Mouse (Mus musculus) forebrain, embryonic 12.5 days (tissue): Measurements from ENCODE around the gene Gm29427. TPM values are rescaled to one million over a fixed set of nuclear protein-coding genes. Genes with fewer than 3 reads are reported as not detected.
A peak's percentile ranks its signal among the peaks of the same experiment; 100 is the strongest.

Experiments
- ATAC-seq: fragments of 200-750 bp; cut with Nextera tagmentation; 2 replicates; pipeline ENCODE4 v1.8.0; 2017; ENCODE audit warnings: moderate TSS enrichment; ENCODE audit not compliant: low FRiP score
- H3K27ac ChIP-seq: fragments of 300-500 bp; sonication (generic); 2 replicates; pipeline ENCODE4 v1.5.1; 2016; ENCODE audit warnings: mild to moderate bottlenecking
- H3K27me3 ChIP-seq: fragments of 300-500 bp; sonication (generic); 2 replicates; pipeline ENCODE4 v1.6.1; 2016; ENCODE audit warnings: mild to moderate bottlenecking
- H3K36me3 ChIP-seq: fragments of 300-500 bp; sonication (generic); replicated peaks from 2 replicates; pipeline ENCODE4 v1.6.1; 2016; ENCODE audit warnings: mild to moderate bottlenecking
- H3K4me1 ChIP-seq: fragments of 300-500 bp; sonication (generic); 2 replicates; pipeline ENCODE4 v1.6.1; 2016
- H3K4me2 ChIP-seq: fragments of 300-500 bp; sonication (generic); 2 replicates; pipeline ENCODE4 v1.6.1; 2016; ENCODE audit warnings: mild to moderate bottlenecking, moderate library complexity
- H3K4me3 ChIP-seq: fragments of 300-500 bp; sonication (generic); replicated peaks from 2 replicates; pipeline ENCODE4 v1.5.1; 2016; ENCODE audit warnings: mild to moderate bottlenecking
- H3K9ac ChIP-seq: fragments of 300-500 bp; sonication (generic); 2 replicates; pipeline ENCODE4 v1.6.1; 2016; ENCODE audit warnings: mild to moderate bottlenecking
- H3K9me3 ChIP-seq: fragments of 300-500 bp; sonication (generic); 2 replicates; pipeline ENCODE4 v1.6.1; 2016
- WGBS: fragments of 180-500 bp; shearing (Covaris S2); methylation state at CpG from one replicate; pipeline ENCODE4 v1.1.7; 2016; 5-methylcytosine and 5-hydroxymethylcytosine counted together
- polyA plus RNA-seq: library from polyadenylated mRNA; unstranded; fragments of >200 nt; fragmentation: Nextera tagmentation; extraction: Ambion mirVana; gene quantifications from 2 replicates; pipeline ENCODE4 v1.2.1, GENCODE M21; 2016

Gm29427 gene
- polyA plus RNA-seq, 1 experiment from 2014 or later, result not detected

DNA sequence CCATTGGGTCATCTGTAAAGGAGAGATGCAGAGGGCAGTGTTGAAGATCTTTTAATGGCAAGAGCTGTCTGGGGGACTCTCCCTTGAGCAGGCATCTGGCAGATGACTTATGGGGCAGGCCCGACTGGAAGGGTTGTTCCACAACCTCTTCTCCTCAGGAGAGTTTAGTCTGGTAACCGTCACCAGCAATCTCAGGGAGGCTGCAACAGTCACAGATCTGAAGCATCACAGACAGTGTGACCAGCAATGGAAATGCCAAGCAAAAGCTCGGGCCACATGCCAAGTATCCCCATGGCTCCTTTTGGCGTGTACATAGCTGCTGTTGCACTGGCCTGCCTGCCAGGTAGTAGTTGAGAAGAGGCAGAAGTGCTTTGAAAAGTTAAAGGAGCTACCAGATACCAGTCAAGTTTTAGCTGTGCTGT, 24.6 kb upstream of the Gm29427 start:
- ATAC-seq, result no peak
- Histone ChIP-seq H3K27me3 (no peaks in the 10 kb centered on the region), H3K9ac (no peak overlapping the region), H3K4me3 (no peak overlapping the region), H3K4me1 (no peaks in the 10 kb centered on the region), H3K9me3 (no peaks in the 10 kb centered on the region), H3K36me3 (no peaks in the 10 kb centered on the region), H3K4me2 (no peak overlapping the region), H3K27ac (no peak overlapping the region)
- WGBS, result 84% methylated on average over 4 of the region's 4 CpGs

- no peak for ATAC-seq
- 82% methylated on average over 3 of the region's 3 CpGs for WGBS
These were observed 24.0 kb upstream of the Gm29427 start for GRCm38 (mm10) chr1:130739636-130740035.

GRCm38 (mm10) chr1:130738551-130739106, 23.0 kb upstream of the Gm29427 start:
- 86% methylated on average over 3 of the region's 3 CpGs for WGBS
- Histone ChIP-seq H3K4me3 (no peak overlapping the region), H3K4me2 (no peak overlapping the region), H3K36me3 (no peaks in the 10 kb centered on the region), H3K4me1 (peaks cover 3% of the 10 kb centered on the region; the same call in 1 of the 2 replicates), H3K9me3 (no peaks in the 10 kb centered on the region), H3K27me3 (no peaks in the 10 kb centered on the region), H3K27ac (no peak overlapping the region), H3K9ac (no peak overlapping the region)
- ATAC-seq, result no peak

More at GRCm38 (mm10) chr1:130739636-130740035, 24.0 kb upstream of the Gm29427 start:
- Histone ChIP-seq H3K36me3 (no peaks in the 10 kb centered on the region), H3K4me1 (0 out of 2 replicates have a peak, but pooled peaks cover under 1% of the 10 kb centered on the region), H3K27ac (no peak overlapping the region), H3K27me3 (no peaks in the 10 kb centered on the region), H3K4me2 (no peak overlapping the region), H3K9me3 (no peaks in the 10 kb centered on the region), H3K9ac (no peak overlapping the region), H3K4me3 (no peak overlapping the region)

- no peak overlapping the region for H3K4me3 ChIP-seq
- no peaks in the 10 kb centered on the region for H3K36me3 ChIP-seq
- WGBS, result 89% methylated on average over 7 of the region's 7 CpGs
- ATAC-seq, result no peak
- H3K27ac ChIP-seq, result no peak overlapping the region
- H3K4me2 ChIP-seq, result no peak overlapping the region
- H3K9ac ChIP-seq, result no peak overlapping the region
- peaks cover 3% of the 10 kb centered on the region; the same call in 1 of the 2 replicates for H3K4me1 ChIP-seq
- H3K9me3 ChIP-seq, result no peaks in the 10 kb centered on the region
- no peaks in the 10 kb centered on the region for H3K27me3 ChIP-seq
These were observed 22.3 kb upstream of the Gm29427 start for GRCm38 (mm10) chr1:130737916-130738315.

DNA sequence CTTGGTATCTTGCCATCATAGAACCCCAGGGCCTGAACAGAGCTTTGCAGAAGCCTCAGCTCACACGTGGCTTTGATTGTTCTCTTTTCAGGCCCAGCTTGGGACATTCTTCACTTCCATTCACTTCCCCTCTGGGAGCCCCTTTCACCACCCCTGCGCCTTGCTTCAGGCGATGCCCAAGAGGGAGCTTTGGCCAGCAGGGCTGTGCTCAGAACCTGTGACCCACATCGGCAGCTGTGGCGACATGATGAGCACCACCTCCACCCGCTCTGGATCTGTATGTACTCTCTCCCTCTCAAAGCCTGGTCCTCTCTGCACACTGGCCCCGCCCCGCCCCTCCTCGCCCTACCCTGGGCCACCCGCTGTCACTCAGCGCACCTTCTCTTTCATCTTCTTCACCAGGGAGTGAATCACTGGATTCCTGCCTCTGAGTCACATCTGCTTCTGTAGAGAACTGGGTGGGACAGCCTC, 21.8 kb upstream of the Gm29427 start:
- no peaks in the 10 kb centered on the region for H3K27me3 ChIP-seq
- H3K4me2 ChIP-seq, result no peak overlapping the region
- H3K36me3 ChIP-seq, result no peaks in the 10 kb centered on the region
- no peaks in the 10 kb centered on the region for H3K9me3 ChIP-seq
- no peak overlapping the region for H3K4me3 ChIP-seq
- no peak overlapping the region for H3K9ac ChIP-seq
- 25% methylated on average over 11 of the region's 11 CpGs for WGBS
- no peak overlapping the region for H3K27ac ChIP-seq
- ATAC-seq, result no peak
- peaks cover 3% of the 10 kb centered on the region; the same call in 1 of the 2 replicates for H3K4me1 ChIP-seq

DNA sequence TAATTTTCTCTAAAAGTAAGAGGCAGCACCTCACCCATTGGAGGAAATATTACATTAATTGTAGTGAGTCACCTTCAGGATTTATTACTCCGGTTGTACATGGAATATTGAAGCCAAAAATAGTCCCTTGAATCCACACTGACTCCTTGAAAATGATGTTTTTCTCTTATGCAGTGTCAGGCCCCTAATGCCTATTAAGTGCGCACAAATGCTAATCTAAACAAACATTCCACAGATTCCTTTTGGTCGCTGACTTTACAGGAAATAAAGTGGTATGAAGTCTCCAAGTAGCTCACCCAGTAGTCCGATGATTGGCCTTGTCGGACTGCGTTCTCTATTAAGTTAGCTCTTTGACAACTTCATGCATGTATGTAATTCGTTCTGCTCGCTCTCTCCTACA, 19.3 kb upstream of the Gm29427 start:
- H3K4me3 ChIP-seq, result no peak overlapping the region
- H3K27ac ChIP-seq, result no peak overlapping the region
- H3K4me1 ChIP-seq, result peaks cover 9% of the 10 kb centered on the region
- no peak overlapping the region for H3K9ac ChIP-seq
- WGBS, result 78% methylated on average over 8 of the region's 8 CpGs
- H3K9me3 ChIP-seq, result no peaks in the 10 kb centered on the region
- no peak overlapping the region for H3K4me2 ChIP-seq
- no peak for ATAC-seq
- no peaks in the 10 kb centered on the region for H3K36me3 ChIP-seq
- H3K27me3 ChIP-seq, result no peaks in the 10 kb centered on the region

DNA sequence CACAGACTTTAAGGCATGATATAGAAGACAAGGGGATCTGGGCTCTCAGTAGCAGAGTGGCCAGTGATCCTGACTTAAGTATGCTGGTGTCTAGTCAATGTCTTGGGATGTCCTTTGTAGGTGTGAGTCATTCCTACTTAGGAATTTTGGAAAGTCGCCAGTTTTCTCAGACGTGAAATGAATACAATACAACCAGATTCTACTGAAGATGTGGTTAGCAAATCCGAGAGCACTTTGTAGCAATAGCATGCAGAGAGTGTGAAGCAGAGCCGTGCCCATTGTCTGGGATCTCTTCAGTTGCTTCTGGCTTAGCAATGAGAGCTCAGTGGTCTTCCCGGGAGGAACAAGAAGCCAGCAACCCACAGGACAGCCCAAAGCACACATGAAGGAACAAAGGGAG, 18.9 kb upstream of the Gm29427 start:
- Histone ChIP-seq H3K9me3 (no peaks in the 10 kb centered on the region), H3K4me1 (peaks cover 9% of the 10 kb centered on the region), H3K27me3 (no peaks in the 10 kb centered on the region), H3K9ac (no peak overlapping the region), H3K36me3 (no peaks in the 10 kb centered on the region), H3K27ac (no peak overlapping the region), H3K4me3 (no peak overlapping the region), H3K4me2 (no peak overlapping the region)
- no peak for ATAC-seq
- WGBS, result 63% methylated on average over 5 of the region's 5 CpGs

DNA sequence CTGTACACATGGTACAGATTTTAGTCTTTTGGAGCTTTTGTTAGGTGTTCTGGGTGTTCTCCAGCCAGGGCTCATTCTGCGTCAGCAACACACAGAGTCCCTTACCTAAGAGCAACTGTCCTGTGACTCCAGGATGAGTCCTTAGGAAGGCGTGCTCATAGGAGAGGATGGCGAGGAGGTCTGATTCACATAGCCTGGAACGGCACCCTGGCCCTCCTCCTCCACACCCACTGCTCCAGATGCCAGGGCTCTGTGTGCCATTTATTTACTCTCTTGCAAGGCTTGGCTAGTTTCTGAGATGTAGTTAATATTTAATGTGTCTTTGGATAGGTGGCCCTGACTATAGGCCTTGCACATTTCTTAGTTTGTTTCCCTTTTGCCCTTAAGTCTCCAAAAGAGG, 18.1 kb upstream of the Gm29427 start:
- 91% methylated on average over 4 of the region's 4 CpGs for WGBS
- no peaks in the 10 kb centered on the region for H3K36me3 ChIP-seq
- no peak overlapping the region for H3K4me3 ChIP-seq
- no peak overlapping the region for H3K27ac ChIP-seq
- H3K9ac ChIP-seq, result no peak overlapping the region
- no peaks in the 10 kb centered on the region for H3K9me3 ChIP-seq
- no peak overlapping the region for H3K4me2 ChIP-seq
- H3K4me1 ChIP-seq, result peaks cover 9% of the 10 kb centered on the region
- no peaks in the 10 kb centered on the region for H3K27me3 ChIP-seq
- no peak for ATAC-seq

DNA sequence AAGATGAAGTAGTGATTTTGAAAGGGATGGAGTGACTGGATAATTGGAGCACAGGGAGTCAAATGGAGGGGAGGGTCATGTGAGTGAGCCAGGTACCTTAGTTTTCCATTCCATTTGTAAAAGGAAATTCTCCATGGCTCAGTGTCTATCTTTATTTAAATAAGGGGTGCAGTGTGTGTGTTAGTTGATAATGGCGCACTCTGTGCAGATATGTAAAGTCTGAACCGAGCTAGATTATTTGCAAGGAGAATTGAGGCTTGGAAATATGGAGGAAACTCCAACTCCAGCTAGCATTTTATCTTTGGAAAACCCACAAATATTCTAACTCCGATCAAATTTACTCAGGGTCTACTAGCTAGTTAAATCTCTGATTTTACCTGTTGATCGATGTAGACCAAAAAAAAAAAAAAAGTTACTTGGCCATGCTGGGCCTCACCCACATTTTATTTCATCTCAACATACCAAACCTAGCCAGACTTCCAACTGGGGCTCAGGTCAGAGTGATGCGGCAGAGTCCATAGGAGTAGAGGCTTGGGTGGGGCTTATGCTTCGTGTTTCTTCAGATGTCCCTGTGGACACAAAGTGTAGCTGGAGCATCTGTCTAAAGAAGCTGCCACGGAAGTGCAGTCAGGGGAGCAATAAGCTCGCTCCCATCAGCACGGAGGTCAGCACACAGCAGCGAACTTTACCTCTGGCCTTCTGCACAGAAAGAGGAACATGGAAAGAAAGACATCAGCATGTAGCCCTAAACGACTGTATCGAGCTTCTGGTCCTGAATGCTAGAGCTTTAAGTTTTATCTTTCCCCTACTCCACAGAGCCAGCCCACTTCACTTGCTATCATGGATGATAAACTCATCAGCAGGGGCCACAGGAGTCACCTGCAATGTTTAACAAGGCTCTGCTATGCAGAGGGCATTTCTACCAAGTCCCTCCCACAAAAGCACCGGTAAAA, 17.4 kb upstream of the Gm29427 start:
- H3K4me1 ChIP-seq, result peaks cover 9% of the 10 kb centered on the region
- H3K27me3 ChIP-seq, result no peaks in the 10 kb centered on the region
- no peaks in the 10 kb centered on the region for H3K36me3 ChIP-seq
- WGBS, result 91% methylated on average over 13 of the region's 13 CpGs
- H3K9ac ChIP-seq, result no peak overlapping the region
- H3K4me3 ChIP-seq, result no peak overlapping the region
- no peak for ATAC-seq
- H3K4me2 ChIP-seq, result no peak overlapping the region
- no peak overlapping the region for H3K27ac ChIP-seq
- H3K9me3 ChIP-seq, result no peaks in the 10 kb centered on the region

DNA sequence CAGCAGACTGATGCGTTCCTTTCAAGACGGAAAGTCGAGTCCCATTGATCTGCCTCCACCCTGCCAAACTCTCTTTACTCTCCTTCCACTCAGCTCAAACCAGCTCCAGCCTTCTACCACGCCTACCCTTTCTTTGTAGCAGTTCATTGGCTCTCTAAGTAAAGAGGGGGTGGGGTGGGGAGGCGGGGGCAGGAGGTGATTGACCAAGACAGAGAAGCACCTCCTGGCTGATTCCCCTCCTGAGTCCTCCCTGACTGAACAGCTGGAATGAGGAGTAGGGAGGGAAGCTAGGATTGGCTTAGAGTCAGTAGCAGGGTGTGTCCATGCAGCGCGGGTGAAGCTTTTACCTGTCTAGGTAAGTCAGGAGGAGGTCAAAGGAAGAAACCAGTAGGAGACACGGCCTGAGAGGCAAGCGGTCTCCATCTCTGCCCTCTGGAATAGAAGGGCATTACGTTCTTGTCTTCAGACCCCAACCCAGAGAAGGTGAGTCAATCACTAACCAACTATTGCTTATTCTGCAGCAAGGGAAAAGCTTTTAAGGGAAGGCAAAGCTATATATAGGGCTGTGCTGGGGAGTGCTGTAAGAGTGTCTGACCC, 16.2 kb upstream of the Gm29427 start, which contains the start of gene AA986860:
Gene AA986860, plus strand, starts transcription at position 236 of the 597 bp plus-strand sequence.
- no peak within 1 kb of the TSS for H3K27ac ChIP-seq
- H3K4me1 ChIP-seq, result peaks cover 9% of the 10 kb centered on the region
- H3K4me2 ChIP-seq, result peak within 1 kb of the TSS; percentile 31
- no peaks in the 10 kb centered on the region for H3K36me3 ChIP-seq
- H3K4me3 ChIP-seq, result no peak within 1 kb of the TSS
- H3K9ac ChIP-seq, result no peak within 1 kb of the TSS
- no peaks in the 10 kb centered on the region for H3K9me3 ChIP-seq
- H3K27me3 ChIP-seq, result no peaks in the 10 kb centered on the region
- peak; percentile 53; the same call in 1 of the 2 replicates for ATAC-seq
- WGBS, result 5% methylated on average over 10 of the region's 10 CpGs

GRCm38 (mm10) chr1:130729153-130729552, 13.6 kb upstream of the Gm29427 start, which contains the start of gene Pfkfb2:
TSS of gene Pfkfb2 (minus strand) at chr1:130729253.
- H3K9me3 ChIP-seq, result no peaks in the 10 kb centered on the region
- WGBS, result 85% methylated on average over 2 of the region's 2 CpGs
- H3K27ac ChIP-seq, result no peak within 1 kb of the TSS
- no peak within 1 kb of the TSS for H3K4me2 ChIP-seq
- H3K27me3 ChIP-seq, result no peaks in the 10 kb centered on the region
- no peaks in the 10 kb centered on the region for H3K36me3 ChIP-seq
- H3K4me3 ChIP-seq, result no peak within 1 kb of the TSS
- H3K4me1 ChIP-seq, result peaks cover 7% of the 10 kb centered on the region
- no peak within 1 kb of the TSS for H3K9ac ChIP-seq
- no peak for ATAC-seq

DNA sequence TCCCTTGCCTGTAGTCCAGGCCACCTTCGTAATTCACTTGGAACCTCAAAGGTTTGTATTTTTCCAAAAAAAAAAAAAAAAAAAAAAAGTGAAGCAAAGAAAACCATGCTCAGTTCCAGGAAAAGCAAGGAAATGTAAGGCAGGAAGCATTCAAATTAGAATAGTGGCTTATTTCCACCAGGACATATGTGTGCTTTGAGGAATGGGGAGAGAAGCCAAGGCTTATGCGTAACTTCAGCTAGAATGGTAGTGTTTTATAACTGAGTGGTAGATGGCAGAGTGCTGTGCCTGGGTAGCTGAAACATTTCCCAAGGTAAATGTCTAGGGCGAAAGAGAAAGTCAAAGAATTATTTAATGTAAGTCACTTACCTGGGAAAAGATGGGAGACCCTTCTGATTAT, 13.1 kb upstream of the Gm29427 start:
- WGBS, result 93% methylated on average over 3 of the region's 3 CpGs
- no peak for ATAC-seq

More for the DNA sequence above, 13.1 kb upstream of the Gm29427 start:
- no peaks in the 10 kb centered on the region for H3K36me3 ChIP-seq
- no peak overlapping the region for H3K9ac ChIP-seq
- H3K4me1 ChIP-seq, result peaks cover 7% of the 10 kb centered on the region
- no peak overlapping the region for H3K4me3 ChIP-seq
- H3K27me3 ChIP-seq, result no peaks in the 10 kb centered on the region
- H3K9me3 ChIP-seq, result no peaks in the 10 kb centered on the region
- H3K4me2 ChIP-seq, result no peak overlapping the region
- no peak overlapping the region for H3K27ac ChIP-seq
